Mouse (Mus musculus): ENCODE measurements around the gene Erich2. TPM values are rescaled to one million over a fixed set of nuclear protein-coding genes. Genes with fewer than 3 reads are reported as not detected.

The Erich2 gene
- polyA plus RNA-seq, 1 experiment from 2014 or later = 1.1 TPM

GRCm38 (mm10) chr2:70563721-70564645 is 55.4 kb downstream of the Erich2 start:
- Histone ChIP-seq H3K36me3 (ENCODE audit: control insufficient read depth, insufficient read depth, low read length) (no peaks in the 10 kb centered on the region), H3K4me1 (replicated peaks; ENCODE audit: control insufficient read depth, insufficient read depth) (no peaks in the 10 kb centered on the region), H3K9ac (ENCODE audit: low read length) (no peak overlapping the region), H3K4me2 (replicated peaks; ENCODE audit: low read depth) (no peak overlapping the region), H3K27ac (replicated peaks) (no peak overlapping the region), H3K27me3 (ENCODE audit: control insufficient read depth, insufficient read depth, low read length) (peaks cover 36% of the 10 kb centered on the region), H3K4me3 (ENCODE audit: low read depth, low read length) (no peak overlapping the region), H3K9me3 (ENCODE audit: control insufficient read depth, low read length) (no peaks in the 10 kb centered on the region)
- DNase-seq (ENCODE audit: low spot score) = no peak
- TF ChIP-seq CTCF (IDR thresholded peaks at IDR 0.05; ENCODE audit: low read depth) (no peak), EP300 (optimal IDR thresholded peaks at IDR 0.05) (no peak)
- 4% methylated on average over 37 of the region's 38 CpGs for WGBS
- no peak for ATAC-seq (ENCODE audit: low FRiP score, low TSS enrichment)

- DNase-seq (ENCODE audit: low spot score) (no peak), ATAC-seq (ENCODE audit: low FRiP score, low TSS enrichment) (no peak)
- Histone ChIP-seq H3K9me3 (ENCODE audit: control insufficient read depth, low read length) (no peaks in the 10 kb centered on the region), H3K27ac (replicated peaks) (no peak overlapping the region), H3K4me2 (replicated peaks; ENCODE audit: low read depth) (no peak overlapping the region), H3K27me3 (ENCODE audit: control insufficient read depth, insufficient read depth, low read length) (peaks cover 33% of the 10 kb centered on the region), H3K36me3 (ENCODE audit: control insufficient read depth, insufficient read depth, low read length) (no peaks in the 10 kb centered on the region), H3K4me1 (replicated peaks; ENCODE audit: control insufficient read depth, insufficient read depth) (no peaks in the 10 kb centered on the region), H3K9ac (ENCODE audit: low read length) (no peak overlapping the region), H3K4me3 (ENCODE audit: low read depth, low read length) (no peak overlapping the region)
- no peak for TF ChIP-seq CTCF (IDR thresholded peaks at IDR 0.05; ENCODE audit: low read depth)
- no peak for TF ChIP-seq EP300 (optimal IDR thresholded peaks at IDR 0.05)
- WGBS = 5% methylated on average over 15 of the region's 15 CpGs
Measured at GRCm38 (mm10) chr2:70564646-70565315, 56.2 kb downstream of the Erich2 start.

GRCm38 (mm10) chr2:70565651-70566602 is 57.3 kb downstream of the Erich2 start:
- 5% methylated on average over 30 of the region's 30 CpGs for WGBS
- ATAC-seq (ENCODE audit: low FRiP score, low TSS enrichment) (no peak), DNase-seq (ENCODE audit: low spot score) (no peak)
- H3K36me3 ChIP-seq (ENCODE audit: control insufficient read depth, insufficient read depth, low read length) = no peaks in the 10 kb centered on the region
- no peak overlapping the region for H3K4me3 ChIP-seq (ENCODE audit: low read depth, low read length)
- TF ChIP-seq CTCF (IDR thresholded peaks at IDR 0.05; ENCODE audit: low read depth) (no peak), EP300 (optimal IDR thresholded peaks at IDR 0.05) (no peak)
- H3K27ac ChIP-seq (replicated peaks) = no peak overlapping the region
- H3K27me3 ChIP-seq (ENCODE audit: control insufficient read depth, insufficient read depth, low read length) = peaks cover 34% of the 10 kb centered on the region
- no peak overlapping the region for H3K4me2 ChIP-seq (replicated peaks; ENCODE audit: low read depth)
- no peaks in the 10 kb centered on the region for H3K9me3 ChIP-seq (ENCODE audit: control insufficient read depth, low read length)
- no peaks in the 10 kb centered on the region for H3K4me1 ChIP-seq (replicated peaks; ENCODE audit: control insufficient read depth, insufficient read depth)
- no peak overlapping the region for H3K9ac ChIP-seq (ENCODE audit: low read length)

GRCm38 (mm10) chr2:70566603-70566981 is 58.0 kb downstream of the Erich2 start:
- Histone ChIP-seq H3K27ac (replicated peaks) (no peak overlapping the region), H3K4me1 (replicated peaks; ENCODE audit: control insufficient read depth, insufficient read depth) (no peaks in the 10 kb centered on the region), H3K4me2 (replicated peaks; ENCODE audit: low read depth) (no peak overlapping the region), H3K27me3 (ENCODE audit: control insufficient read depth, insufficient read depth, low read length) (peaks cover 34% of the 10 kb centered on the region), H3K9ac (ENCODE audit: low read length) (no peak overlapping the region), H3K36me3 (ENCODE audit: control insufficient read depth, insufficient read depth, low read length) (no peaks in the 10 kb centered on the region), H3K4me3 (ENCODE audit: low read depth, low read length) (no peak overlapping the region), H3K9me3 (ENCODE audit: control insufficient read depth, low read length) (no peaks in the 10 kb centered on the region)
- TF ChIP-seq EP300 (optimal IDR thresholded peaks at IDR 0.05) = no peak
- no peak for TF ChIP-seq CTCF (IDR thresholded peaks at IDR 0.05; ENCODE audit: low read depth)
- DNase-seq (ENCODE audit: low spot score) (no peak), ATAC-seq (ENCODE audit: low FRiP score, low TSS enrichment) (no peak)
- 3% methylated on average over 18 of the region's 18 CpGs for WGBS

GRCm38 (mm10) chr2:70567071-70567681 is 58.6 kb downstream of the Erich2 start:
- Histone ChIP-seq H3K4me3 (ENCODE audit: low read depth, low read length) (no peak overlapping the region; the same call in 1 of the 2 replicates), H3K36me3 (ENCODE audit: control insufficient read depth, insufficient read depth, low read length) (no peaks in the 10 kb centered on the region), H3K9ac (ENCODE audit: low read length) (no peak overlapping the region), H3K4me2 (replicated peaks; ENCODE audit: low read depth) (no peak overlapping the region), H3K27ac (replicated peaks) (no peak overlapping the region), H3K27me3 (ENCODE audit: control insufficient read depth, insufficient read depth, low read length) (peaks cover 31% of the 10 kb centered on the region), H3K9me3 (ENCODE audit: control insufficient read depth, low read length) (no peaks in the 10 kb centered on the region), H3K4me1 (replicated peaks; ENCODE audit: control insufficient read depth, insufficient read depth) (no peaks in the 10 kb centered on the region)
- WGBS = 8% methylated on average over 23 of the region's 23 CpGs
- DNase-seq (ENCODE audit: low spot score) (peak; percentile 69), ATAC-seq (ENCODE audit: low FRiP score, low TSS enrichment) (peak; percentile 58; the same call in 1 of the 2 replicates)
- peak; percentile 67 for TF ChIP-seq CTCF (IDR thresholded peaks at IDR 0.05; ENCODE audit: low read depth)
- no peak for TF ChIP-seq EP300 (optimal IDR thresholded peaks at IDR 0.05)
